18 mouse cellular contexts compared by ENCODE assay signal in genomic region chr5:95941562-95941961, GRCm38 (mm10). TPM values are rescaled to one million over a fixed set of nuclear protein-coding genes. Genes with fewer than 3 reads are reported as not detected.
"Had no signal": no experiment of that assay in that cellular context is flagged by ENCODE, and none has a peak within 500 bp of the region (broad histone marks: within the 10 kb centered on the region; RNA-seq: fewer than 3 reads in every experiment).

No protein-coding gene starts in this region.

- H3K9ac ChIP-seq: lung, embryonic 14.5 days; midbrain, embryonic 13.5 days; midbrain, embryonic 15.5 days; neural tube, embryonic 12.5 days; stomach, embryonic 15.5 days had no signal

- H3K9me3 ChIP-seq: midbrain, embryonic 13.5 days; midbrain, embryonic 15.5 days; neural tube, embryonic 12.5 days; stomach, embryonic 15.5 days had no signal

- H3K27ac ChIP-seq: midbrain, embryonic 13.5 days; midbrain, embryonic 15.5 days; neural tube, embryonic 12.5 days; stomach, embryonic 15.5 days; stomach, postnatal 0 days had no signal

- H3K27me3 ChIP-seq: midbrain, embryonic 13.5 days; midbrain, embryonic 15.5 days; neural tube, embryonic 12.5 days; stomach, embryonic 15.5 days had no signal

- H3K36me3 ChIP-seq: midbrain, embryonic 13.5 days; midbrain, embryonic 15.5 days; neural tube, embryonic 12.5 days; stomach, embryonic 15.5 days had no signal

- DNase-seq: lung, adult 18-20 months; lung, embryonic 14.5 days; lung, postnatal 10 days; lung, postnatal 4 days; right cerebral cortex, postnatal 14 days; thymus, adult 2 months; thymus, postnatal 25 days; thymus, postnatal 4 days had no signal

- H3K4me1 ChIP-seq: megakaryocyte, embryonic 14.5 days; midbrain, embryonic 13.5 days; midbrain, embryonic 15.5 days; neural tube, embryonic 12.5 days; stomach, embryonic 15.5 days had no signal

- H3K4me3 ChIP-seq: megakaryocyte, embryonic 14.5 days; midbrain, embryonic 13.5 days; midbrain, embryonic 15.5 days; neural tube, embryonic 12.5 days; stomach, embryonic 15.5 days had no signal

- H3K4me2 ChIP-seq: lung, embryonic 14.5 days; midbrain, embryonic 11.5 days; midbrain, embryonic 13.5 days; midbrain, embryonic 15.5 days; neural tube, embryonic 12.5 days; stomach, embryonic 15.5 days had no signal

RNA-seq across cellular contexts. Expression of gene Cxcl13, which starts 15.2 kb away (rescaled TPM):
- total RNA-seq: monocyte, adult 5-6 weeks; neutrophil, adult 5-6 weeks had no signal
- polyA plus RNA-seq: midbrain, embryonic 11.5 days; midbrain, embryonic 13.5 days; midbrain, embryonic 15.5 days; testis, adult 2 months had no signal
